Mouse (Mus musculus): Measurements from ENCODE around the gene Cyp4a31.
"Not testable (repeated sequence)": the region's sequence is repeated elsewhere in the genome, so short reads cannot be mapped to it uniquely, and the experiment has no call there.

Gene Cyp4a31

GRCm38 (mm10) chr4:115596357-115596756 lies 32.9 kb downstream of the Cyp4a31 start:
- no peaks in the 10 kb centered on the region for H3K27me3 ChIP-seq (ENCODE audit: control insufficient read depth, insufficient read depth, low read length, poor library complexity, severe bottlenecking)
- no peaks in the 10 kb centered on the region for H3K36me3 ChIP-seq (ENCODE audit: control insufficient read depth, insufficient read depth, low read length, poor library complexity, severe bottlenecking)
- DNase-seq (ENCODE audit: low read depth, low spot score), result no peak

- Histone ChIP-seq H3K36me3 (ENCODE audit: control insufficient read depth, insufficient read depth, low read length, poor library complexity, severe bottlenecking) (no peaks in the 10 kb centered on the region), H3K27me3 (ENCODE audit: control insufficient read depth, insufficient read depth, low read length, poor library complexity, severe bottlenecking) (no peaks in the 10 kb centered on the region)
- DNase-seq (ENCODE audit: low read depth, low spot score), result no peak
These were observed 33.4 kb downstream of the Cyp4a31 start for GRCm38 (mm10) chr4:115596824-115597336.

GRCm38 (mm10) chr4:115600611-115601010 lies 37.2 kb downstream of the Cyp4a31 start, which contains the start of gene Cyp4a32:
Cyp4a32 (plus strand) TSS chr4:115600969.
- DNase-seq (ENCODE audit: low read depth, low spot score); H3K27me3 ChIP-seq (ENCODE audit: control insufficient read depth, insufficient read depth, low read length, poor library complexity, severe bottlenecking); H3K36me3 ChIP-seq (ENCODE audit: control insufficient read depth, insufficient read depth, low read length, poor library complexity, severe bottlenecking): not testable (repeated sequence)

GRCm38 (mm10) chr4:115614005-115614404 lies 50.6 kb downstream of the Cyp4a31 start:
- no peaks in the 10 kb centered on the region for H3K27me3 ChIP-seq (ENCODE audit: control insufficient read depth, insufficient read depth, low read length, poor library complexity, severe bottlenecking)
- no peak for DNase-seq (ENCODE audit: low read depth, low spot score)
- no peaks in the 10 kb centered on the region for H3K36me3 ChIP-seq (ENCODE audit: control insufficient read depth, insufficient read depth, low read length, poor library complexity, severe bottlenecking)

GRCm38 (mm10) chr4:115625560-115625959 lies 62.1 kb downstream of the Cyp4a31 start:
- H3K27me3 ChIP-seq (ENCODE audit: control insufficient read depth, insufficient read depth, low read length, poor library complexity, severe bottlenecking); DNase-seq (ENCODE audit: low read depth, low spot score); H3K36me3 ChIP-seq (ENCODE audit: control insufficient read depth, insufficient read depth, low read length, poor library complexity, severe bottlenecking): not testable (repeated sequence)

All from splenic B cell, adult 2 months (primary cell).